Mouse (Mus musculus) heart, adult 2 months (tissue): Measurements from ENCODE around the gene Ramp2.
A peak's percentile ranks its signal among the peaks of the same experiment; 100 is the strongest.

Experiments
- CTCF ChIP-seq: fragments of 200-600 bp; IDR thresholded peaks from 2 replicates; pipeline ENCODE4 v1.8.1; 2022; ENCODE audit warnings: antibody characterized with exemption, mild to moderate bottlenecking, moderate library complexity
- EP300 ChIP-seq: fragments of 200-500 bp; IDR thresholded peaks from 2 replicates; pipeline ENCODE4 v1.6.1; 2011; ENCODE audit warnings: low read depth, low read length, control low read depth; ENCODE audit not compliant: insufficient read depth
- POLR2A ChIP-seq: fragments of 200-500 bp; IDR thresholded peaks from 2 replicates; pipeline ENCODE4 v1.6.1; 2011; ENCODE audit warnings: mild to moderate bottlenecking, low read depth, low read length, control low read depth; ENCODE audit not compliant: insufficient read depth

DNA sequence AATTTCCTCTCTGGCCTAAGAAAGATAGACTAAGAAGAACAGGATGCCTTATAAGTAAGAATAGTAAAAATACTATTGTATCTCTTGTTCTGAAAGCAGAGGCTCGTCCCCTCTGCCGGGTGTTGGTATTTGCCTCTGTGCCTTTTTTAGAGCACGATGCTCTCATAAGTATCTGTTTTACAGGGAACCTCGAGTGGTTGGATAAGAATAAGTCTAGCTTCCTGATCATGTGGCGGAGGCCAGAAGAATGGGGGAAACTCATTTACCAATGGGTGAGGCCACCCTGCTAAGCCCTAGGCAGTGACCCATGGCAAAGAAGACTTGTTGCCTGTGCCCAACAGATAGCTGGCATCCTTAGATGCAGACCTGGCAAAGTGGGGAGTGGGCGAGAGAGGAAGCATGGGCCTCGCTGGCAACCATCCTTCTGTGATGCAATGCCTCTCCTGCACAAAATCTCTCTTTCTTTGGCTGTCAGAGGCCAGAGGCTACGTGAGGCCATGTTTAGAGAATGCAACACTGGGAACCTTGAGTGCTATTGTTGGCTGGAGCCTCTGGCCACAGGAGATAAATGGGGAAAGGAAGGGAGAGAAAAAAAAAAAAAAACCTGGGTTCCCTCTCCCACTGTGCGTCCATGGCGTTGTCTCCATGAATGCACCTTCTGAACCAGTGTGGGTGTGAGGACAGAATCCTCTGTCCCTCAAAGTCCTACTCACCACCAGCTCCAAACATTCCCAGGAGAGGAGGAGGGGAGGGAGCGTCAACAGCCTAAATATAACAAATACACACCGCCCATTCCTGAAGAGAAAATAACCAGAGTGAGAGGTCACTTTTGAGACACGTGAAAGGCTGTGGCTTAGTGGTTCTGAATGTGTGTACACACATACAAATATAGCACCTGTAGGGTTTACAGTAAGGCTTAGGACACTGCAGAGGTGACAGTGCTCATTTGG, 10.3 kb downstream of the Ramp2 start:
- no peak for TF ChIP-seq CTCF
- no peak; the same call in 1 of the 2 replicates for TF ChIP-seq POLR2A
- TF ChIP-seq EP300 = peak; percentile 31
